Mouse (Mus musculus) testis, adult 2 months (tissue): ENCODE measurements around the gene Il22ra2. TPM values are rescaled to one million over a fixed set of nuclear protein-coding genes. Genes with fewer than 3 reads are reported as not detected.

Experiments
- H3K27ac ChIP-seq: fragments of 200-500 bp; 2 replicates; pipeline ENCODE4 v1.5.1; 2012; ENCODE audit warnings: low read depth, low read length; ENCODE audit not compliant: control insufficient read depth, insufficient read depth
- H3K27me3 ChIP-seq: fragments of 200-500 bp; 2 replicates; pipeline ENCODE4 v1.6.1; 2012; ENCODE audit warnings: mild to moderate bottlenecking, low read length, moderate library complexity; ENCODE audit not compliant: control insufficient read depth, insufficient read depth
- H3K36me3 ChIP-seq: fragments of 200-500 bp; 2 replicates; pipeline ENCODE4 v1.6.1; 2012; ENCODE audit warnings: mild to moderate bottlenecking, low read length; ENCODE audit not compliant: control insufficient read depth, insufficient read depth
- H3K4me1 ChIP-seq: fragments of 200-500 bp; 2 replicates; pipeline ENCODE4 v1.6.1; 2012; ENCODE audit warnings: low read length; ENCODE audit not compliant: control insufficient read depth, insufficient read depth
- H3K4me3 ChIP-seq: fragments of 200-500 bp; 2 replicates; pipeline ENCODE4 v1.5.1; 2012; ENCODE audit warnings: low read depth, mild to moderate bottlenecking, low read length, moderate library complexity, mixed read lengths; ENCODE audit not compliant: control insufficient read depth
- CTCF ChIP-seq: fragments of 200-500 bp; IDR thresholded peaks from 2 replicates; pipeline ENCODE4 v1.5.1; 2012; ENCODE audit warnings: low read depth, mild to moderate bottlenecking, inconsistent platforms, low read length, moderate library complexity; ENCODE audit not compliant: control insufficient read depth, insufficient read depth, insufficient replicate concordance
- POLR2A ChIP-seq: fragments of 200-500 bp; IDR thresholded peaks from 2 replicates; pipeline ENCODE4 v1.6.1; 2012; ENCODE audit warnings: low read depth, mild to moderate bottlenecking, inconsistent platforms, low read length, moderate library complexity; ENCODE audit not compliant: control insufficient read depth
- polyA plus RNA-seq: library from polyadenylated mRNA; depleted of rRNA; stranded (reverse); fragments of >200 nt; gene quantifications from 2 replicates; pipeline ENCODE4 v1.2.3, GENCODE M21; 2012

The Il22ra2 gene
- polyA plus RNA-seq, 1 experiment, result not detected

- Histone ChIP-seq H3K36me3 (no peaks in the 10 kb centered on the region; the same call in 1 of the 2 replicates), H3K27ac (no peak overlapping the region), H3K4me1 (peaks cover 2% of the 10 kb centered on the region), H3K4me3 (no peak overlapping the region), H3K27me3 (no peaks in the 10 kb centered on the region)
- TF ChIP-seq CTCF (no peak), POLR2A (no peak)
Observed at GRCm38 (mm10) chr10:19603231-19603630, 18.6 kb upstream of the Il22ra2 start.

- Histone ChIP-seq H3K27me3 (no peaks in the 10 kb centered on the region), H3K36me3 (peaks cover 1% of the 10 kb centered on the region; the same call in 1 of the 2 replicates), H3K4me3 (no peak overlapping the region), H3K27ac (peak overlapping the region; percentile 49), H3K4me1 (peaks cover 2% of the 10 kb centered on the region)
- no peak for TF ChIP-seq CTCF
- no peak for TF ChIP-seq POLR2A
Observed at GRCm38 (mm10) chr10:19609125-19609524, 12.7 kb upstream of the Il22ra2 start.

GRCm38 (mm10) chr10:19611616-19612015, 10.2 kb upstream of the Il22ra2 start:
- H3K4me3 ChIP-seq, result no peak overlapping the region
- H3K4me1 ChIP-seq, result no peaks in the 10 kb centered on the region; the same call in none of the 2 replicates
- no peaks in the 10 kb centered on the region for H3K27me3 ChIP-seq
- H3K36me3 ChIP-seq, result peaks cover 1% of the 10 kb centered on the region; the same call in 1 of the 2 replicates
- no peak for TF ChIP-seq POLR2A
- H3K27ac ChIP-seq, result no peak overlapping the region

GRCm38 (mm10) chr10:19613111-19613753, 8.6 kb upstream of the Il22ra2 start:
- H3K27me3 ChIP-seq, result no peaks in the 10 kb centered on the region
- peaks cover 1% of the 10 kb centered on the region; the same call in 1 of the 2 replicates for H3K36me3 ChIP-seq
- H3K4me1 ChIP-seq, result no peaks in the 10 kb centered on the region; the same call in none of the 2 replicates
- H3K4me3 ChIP-seq, result no peak overlapping the region
- H3K27ac ChIP-seq, result peak overlapping the region; percentile 81
- TF ChIP-seq POLR2A, result no peak
- TF ChIP-seq CTCF, result no peak

DNA sequence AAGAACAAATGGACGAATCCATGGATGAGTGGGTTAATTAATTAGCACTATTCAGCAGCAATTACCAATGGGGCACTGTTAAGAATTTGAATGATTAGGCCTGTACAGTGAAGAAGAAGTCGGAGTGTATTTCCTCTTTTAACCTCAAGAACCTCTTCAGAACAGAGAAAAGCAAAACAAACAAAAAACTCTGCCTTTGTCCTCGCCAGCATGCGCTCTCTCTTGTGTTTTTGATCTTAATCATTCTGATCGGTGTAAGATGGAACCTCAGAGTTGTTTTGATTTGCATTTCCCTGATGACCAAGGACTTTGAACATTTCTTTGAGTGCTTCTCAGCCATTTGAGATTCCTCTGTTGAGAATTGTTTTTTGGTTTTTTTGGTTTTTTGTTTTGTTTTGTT, 2.1 kb upstream of the Il22ra2 start:
- H3K27me3 ChIP-seq, result no peaks in the 10 kb centered on the region
- no peak overlapping the region for H3K27ac ChIP-seq
- H3K36me3 ChIP-seq, result no peaks in the 10 kb centered on the region
- no peaks in the 10 kb centered on the region for H3K4me1 ChIP-seq
- TF ChIP-seq CTCF (no peak), POLR2A (no peak)
- no peak overlapping the region for H3K4me3 ChIP-seq

DNA sequence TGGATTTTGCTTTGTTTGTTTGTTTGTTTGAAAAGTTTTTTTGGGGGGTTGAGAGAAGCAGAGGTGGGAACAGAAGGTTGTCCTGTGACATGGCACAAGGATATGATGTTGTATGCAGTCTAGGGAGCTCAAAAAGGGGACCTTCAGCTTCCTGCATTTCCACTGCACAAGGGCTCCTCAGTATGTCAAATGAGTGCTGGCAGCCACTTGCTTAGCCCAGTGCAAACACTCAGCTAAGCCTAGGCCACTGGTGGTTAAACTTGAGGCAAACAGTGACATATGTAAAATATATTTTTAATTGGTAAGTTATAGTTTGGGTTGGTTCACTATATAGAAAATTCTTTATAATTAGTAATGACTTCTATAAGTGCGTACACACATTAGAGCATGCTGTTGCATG, 2.8 kb downstream of the Il22ra2 start:
- H3K27ac ChIP-seq, result no peak overlapping the region
- TF ChIP-seq POLR2A, result no peak
- no peak for TF ChIP-seq CTCF
- H3K36me3 ChIP-seq, result no peaks in the 10 kb centered on the region
- no peaks in the 10 kb centered on the region for H3K27me3 ChIP-seq
- H3K4me1 ChIP-seq, result no peaks in the 10 kb centered on the region
- H3K4me3 ChIP-seq, result no peak overlapping the region

GRCm38 (mm10) chr10:19627342-19627741, 5.5 kb downstream of the Il22ra2 start:
- H3K4me3 ChIP-seq, result no peak overlapping the region
- H3K36me3 ChIP-seq, result no peaks in the 10 kb centered on the region
- TF ChIP-seq CTCF, result no peak
- no peak for TF ChIP-seq POLR2A
- no peak overlapping the region for H3K27ac ChIP-seq
- H3K27me3 ChIP-seq, result no peaks in the 10 kb centered on the region
- no peaks in the 10 kb centered on the region for H3K4me1 ChIP-seq
